Mouse (Mus musculus): ENCODE measurements around the gene Prdx1. TPM values are rescaled to one million over a fixed set of nuclear protein-coding genes. Genes with fewer than 3 reads are reported as not detected.
"Not testable (repeated sequence)": the region's sequence is repeated elsewhere in the genome, so short reads cannot be mapped to it uniquely, and the experiment has no call there.

Prdx1 gene
- polyA plus RNA-seq, 1 experiment from 2014 or later = 1,318 TPM

DNA sequence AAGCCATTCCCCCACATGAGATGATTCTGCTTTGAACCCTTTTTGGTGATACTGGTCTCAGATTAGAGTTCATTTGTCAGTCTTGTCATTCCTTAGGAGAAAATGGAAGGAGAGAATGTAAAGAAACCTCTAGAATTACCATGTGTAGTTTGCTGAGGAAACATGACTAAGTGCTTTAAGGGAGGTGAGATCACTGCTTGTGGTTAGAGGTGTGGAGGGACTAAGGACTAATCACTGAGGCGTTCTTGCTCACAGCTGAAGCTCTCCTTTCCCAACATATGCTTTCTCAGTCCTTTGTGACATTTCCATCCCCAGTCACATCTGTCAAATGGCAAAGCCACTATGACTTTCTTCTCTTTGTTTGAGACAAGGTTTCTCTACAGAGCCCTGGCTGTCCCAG, 7.5 kb upstream of the Prdx1 start:
- Histone ChIP-seq H3K9me3 (replicated peaks; ENCODE audit: control insufficient read depth, low read length) (no peaks in the 10 kb centered on the region), H3K4me1 (ENCODE audit: control insufficient read depth, insufficient read depth, low read length) (no peaks in the 10 kb centered on the region), H3K27me3 (ENCODE audit: control insufficient read depth, insufficient read depth, low read length) (no peaks in the 10 kb centered on the region), H3K36me3 (replicated peaks; ENCODE audit: control insufficient read depth, insufficient read depth, low read depth, low read length) (no peaks in the 10 kb centered on the region), H3K27ac (replicated peaks; ENCODE audit: low read depth, low read length) (no peak overlapping the region), H3K4me2 (ENCODE audit: low read depth, low read length) (no peak overlapping the region), H3K9ac (replicated peaks; ENCODE audit: low read length) (no peak overlapping the region), H3K4me3 (ENCODE audit: low read depth, low read length) (no peak overlapping the region)
- DNase-seq (ENCODE audit: low spot score) (no peak), ATAC-seq (replicated peaks; ENCODE audit: insufficient number of reproducible peaks, low FRiP score, low TSS enrichment, low read depth) (no peak)
- WGBS = 85% methylated on average over 1 of the region's 1 CpGs

DNA sequence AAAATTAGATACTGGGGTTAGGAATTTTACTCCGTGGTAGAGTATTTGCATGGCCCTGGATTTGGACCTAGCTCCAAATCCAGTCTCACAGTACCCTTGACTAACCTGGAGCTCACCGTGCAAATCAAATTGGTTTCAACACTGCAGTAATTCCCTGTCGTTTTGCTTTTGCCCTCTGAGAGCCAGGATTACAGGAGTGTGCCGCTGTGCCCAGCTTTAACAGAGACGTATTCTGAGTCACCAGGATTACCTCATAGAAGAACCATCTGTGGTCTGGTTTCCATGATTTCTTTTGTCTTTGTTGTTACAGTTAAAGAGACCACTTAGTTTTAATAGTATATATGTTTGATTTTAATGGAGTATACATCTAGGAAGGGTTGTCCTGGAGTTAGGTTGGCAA, 6.2 kb upstream of the Prdx1 start:
- ATAC-seq (replicated peaks; ENCODE audit: insufficient number of reproducible peaks, low FRiP score, low TSS enrichment, low read depth) = no peak
- Histone ChIP-seq H3K27me3 (ENCODE audit: control insufficient read depth, insufficient read depth, low read length) (no peaks in the 10 kb centered on the region), H3K9me3 (replicated peaks; ENCODE audit: control insufficient read depth, low read length) (no peaks in the 10 kb centered on the region), H3K4me2 (ENCODE audit: low read depth, low read length) (no peak overlapping the region), H3K27ac (replicated peaks; ENCODE audit: low read depth, low read length) (no peak overlapping the region), H3K36me3 (replicated peaks; ENCODE audit: control insufficient read depth, insufficient read depth, low read depth, low read length) (no peaks in the 10 kb centered on the region), H3K4me1 (ENCODE audit: control insufficient read depth, insufficient read depth, low read length) (no peaks in the 10 kb centered on the region), H3K9ac (replicated peaks; ENCODE audit: low read length) (no peak overlapping the region), H3K4me3 (ENCODE audit: low read depth, low read length) (no peak overlapping the region)
- WGBS = 71% methylated on average over 5 of the region's 5 CpGs
- DNase-seq (ENCODE audit: low spot score) = no peak

DNA sequence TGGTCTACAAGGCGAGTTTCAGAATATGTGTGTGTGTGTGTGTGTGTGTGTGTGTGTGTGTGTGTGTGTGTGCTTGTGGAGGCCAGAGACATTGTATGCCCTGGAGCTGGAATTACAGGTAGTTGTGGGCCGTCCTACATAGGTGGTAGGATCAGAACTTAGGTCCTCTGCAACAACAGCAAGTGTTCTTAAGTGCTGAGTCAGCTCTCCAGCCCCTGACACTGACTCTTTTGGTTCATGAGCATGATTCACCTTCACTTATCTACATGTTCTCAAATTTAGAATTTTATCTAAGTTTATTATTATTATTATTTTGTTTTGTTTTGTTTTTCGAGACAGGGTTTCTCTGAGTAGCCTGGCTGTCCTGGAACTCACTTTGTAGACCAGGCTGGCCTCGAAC, 4.8 kb upstream of the Prdx1 start:
- not testable (repeated sequence) for H3K27me3 ChIP-seq (ENCODE audit: control insufficient read depth, insufficient read depth, low read length); H3K4me1 ChIP-seq (ENCODE audit: control insufficient read depth, insufficient read depth, low read length); H3K4me3 ChIP-seq (ENCODE audit: low read depth, low read length); DNase-seq (ENCODE audit: low spot score); H3K27ac ChIP-seq (replicated peaks; ENCODE audit: low read depth, low read length); ATAC-seq (replicated peaks; ENCODE audit: insufficient number of reproducible peaks, low FRiP score, low TSS enrichment, low read depth); H3K4me2 ChIP-seq (ENCODE audit: low read depth, low read length); H3K9ac ChIP-seq (replicated peaks; ENCODE audit: low read length); H3K9me3 ChIP-seq (replicated peaks; ENCODE audit: control insufficient read depth, low read length); H3K36me3 ChIP-seq (replicated peaks; ENCODE audit: control insufficient read depth, insufficient read depth, low read depth, low read length)
- 90% methylated on average over 4 of the region's 4 CpGs for WGBS

DNA sequence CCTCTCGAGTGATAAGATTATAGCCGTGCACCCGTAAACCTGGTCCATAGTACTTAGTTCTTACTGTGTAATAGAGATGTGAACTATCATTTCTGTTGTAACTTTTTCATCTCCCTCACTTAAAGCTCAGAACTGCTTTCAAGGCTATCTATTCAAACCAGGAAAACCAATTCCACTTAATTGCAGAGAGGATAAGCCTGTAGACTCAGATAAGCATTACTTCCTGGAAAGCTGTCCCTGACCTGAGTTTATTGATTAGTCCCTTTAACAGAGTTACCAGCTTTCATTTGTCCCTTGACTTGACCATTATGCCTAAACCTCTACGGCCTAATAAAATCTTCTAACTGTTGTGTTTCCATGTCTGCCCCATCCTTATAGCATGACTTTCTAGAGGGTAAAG, 1.4 kb upstream of the Prdx1 start:
- Histone ChIP-seq H3K27me3 (ENCODE audit: control insufficient read depth, insufficient read depth, low read length) (no peaks in the 10 kb centered on the region), H3K27ac (replicated peaks; ENCODE audit: low read depth, low read length) (no peak overlapping the region), H3K4me3 (ENCODE audit: low read depth, low read length) (no peak overlapping the region), H3K36me3 (replicated peaks; ENCODE audit: control insufficient read depth, insufficient read depth, low read depth, low read length) (peaks cover 1% of the 10 kb centered on the region; the same call in 1 of the 2 replicates), H3K9me3 (replicated peaks; ENCODE audit: control insufficient read depth, low read length) (no peaks in the 10 kb centered on the region), H3K4me1 (ENCODE audit: control insufficient read depth, insufficient read depth, low read length) (no peaks in the 10 kb centered on the region), H3K9ac (replicated peaks; ENCODE audit: low read length) (no peak overlapping the region), H3K4me2 (ENCODE audit: low read depth, low read length) (no peak overlapping the region)
- 92% methylated on average over 4 of the region's 4 CpGs for WGBS
- no peak for DNase-seq (ENCODE audit: low spot score)
- ATAC-seq (replicated peaks; ENCODE audit: insufficient number of reproducible peaks, low FRiP score, low TSS enrichment, low read depth) = no peak

DNA sequence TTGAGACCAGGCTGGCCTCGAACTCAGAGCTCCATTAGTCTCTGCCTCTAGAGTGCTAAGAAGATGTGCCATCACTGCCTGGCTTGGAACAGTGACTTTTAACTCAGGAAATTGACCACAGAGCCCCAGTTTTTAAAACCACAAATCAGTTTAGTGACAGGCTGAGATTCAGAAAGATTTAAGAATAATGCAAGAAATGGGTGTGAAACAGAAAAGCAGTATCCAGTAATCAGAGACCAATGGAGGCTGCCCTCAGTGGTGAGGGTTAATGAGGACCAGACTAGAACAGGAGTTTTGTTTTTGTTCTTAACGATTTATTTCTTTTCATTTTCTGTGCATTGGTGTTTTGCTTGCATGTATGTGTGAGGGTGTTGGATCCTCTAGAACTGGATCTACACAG, 679 bp upstream of the Prdx1 start:
- H3K27me3 ChIP-seq (ENCODE audit: control insufficient read depth, insufficient read depth, low read length) = no peaks in the 10 kb centered on the region
- H3K4me2 ChIP-seq (ENCODE audit: low read depth, low read length) = peak overlapping the region; percentile 54; the same call in 1 of the 2 replicates
- no peaks in the 10 kb centered on the region for H3K9me3 ChIP-seq (replicated peaks; ENCODE audit: control insufficient read depth, low read length)
- peak overlapping the region; percentile 55; the same call in 1 of the 2 replicates for H3K4me3 ChIP-seq (ENCODE audit: low read depth, low read length)
- no peak overlapping the region for H3K27ac ChIP-seq (replicated peaks; ENCODE audit: low read depth, low read length)
- DNase-seq (ENCODE audit: low spot score) = no peak
- H3K36me3 ChIP-seq (replicated peaks; ENCODE audit: control insufficient read depth, insufficient read depth, low read depth, low read length) = peaks cover 3% of the 10 kb centered on the region; the same call in 1 of the 2 replicates
- H3K9ac ChIP-seq (replicated peaks; ENCODE audit: low read length) = peak overlapping the region; percentile 76; the same call in 1 of the 2 replicates
- no peak for ATAC-seq (replicated peaks; ENCODE audit: insufficient number of reproducible peaks, low FRiP score, low TSS enrichment, low read depth)
- WGBS = 58% methylated on average over 2 of the region's 2 CpGs
- no peaks in the 10 kb centered on the region for H3K4me1 ChIP-seq (ENCODE audit: control insufficient read depth, insufficient read depth, low read length)

DNA sequence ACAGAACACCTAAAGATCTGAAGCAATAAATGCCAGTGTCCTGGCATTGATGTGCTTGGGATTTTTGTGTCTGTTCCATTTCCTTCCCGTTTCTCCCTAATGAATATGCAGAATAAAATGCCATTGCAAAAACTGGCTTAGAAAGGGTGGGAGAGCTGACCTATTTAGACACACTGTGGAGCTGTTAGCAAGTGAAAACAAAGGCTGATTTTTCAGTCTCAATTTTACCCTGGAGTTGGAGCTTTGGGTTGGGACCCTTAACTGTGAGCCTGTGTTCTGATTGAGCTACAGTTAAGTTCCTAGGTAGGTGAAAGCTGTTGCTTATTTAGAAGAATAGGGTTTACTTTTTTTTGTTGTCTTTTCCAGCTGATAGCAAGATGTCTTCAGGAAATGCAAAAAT, 1.7 kb downstream of the Prdx1 start:
- no peak overlapping the region for H3K27ac ChIP-seq (replicated peaks; ENCODE audit: low read depth, low read length)
- DNase-seq (ENCODE audit: low spot score) (no peak), ATAC-seq (replicated peaks; ENCODE audit: insufficient number of reproducible peaks, low FRiP score, low TSS enrichment, low read depth) (no peak)
- H3K4me3 ChIP-seq (ENCODE audit: low read depth, low read length) = peak overlapping the region; percentile 55; the same call in 1 of the 2 replicates
- no peaks in the 10 kb centered on the region for H3K9me3 ChIP-seq (replicated peaks; ENCODE audit: control insufficient read depth, low read length)
- H3K4me1 ChIP-seq (ENCODE audit: control insufficient read depth, insufficient read depth, low read length) = no peaks in the 10 kb centered on the region
- H3K9ac ChIP-seq (replicated peaks; ENCODE audit: low read length) = peak overlapping the region; percentile 50; the same call in 1 of the 2 replicates
- no peaks in the 10 kb centered on the region for H3K27me3 ChIP-seq (ENCODE audit: control insufficient read depth, insufficient read depth, low read length)
- peaks cover 5% of the 10 kb centered on the region; the same call in 1 of the 2 replicates for H3K36me3 ChIP-seq (replicated peaks; ENCODE audit: control insufficient read depth, insufficient read depth, low read depth, low read length)
- H3K4me2 ChIP-seq (ENCODE audit: low read depth, low read length) = peak overlapping the region; percentile 54
- 37% methylated on average over 1 of the region's 1 CpGs for WGBS

DNA sequence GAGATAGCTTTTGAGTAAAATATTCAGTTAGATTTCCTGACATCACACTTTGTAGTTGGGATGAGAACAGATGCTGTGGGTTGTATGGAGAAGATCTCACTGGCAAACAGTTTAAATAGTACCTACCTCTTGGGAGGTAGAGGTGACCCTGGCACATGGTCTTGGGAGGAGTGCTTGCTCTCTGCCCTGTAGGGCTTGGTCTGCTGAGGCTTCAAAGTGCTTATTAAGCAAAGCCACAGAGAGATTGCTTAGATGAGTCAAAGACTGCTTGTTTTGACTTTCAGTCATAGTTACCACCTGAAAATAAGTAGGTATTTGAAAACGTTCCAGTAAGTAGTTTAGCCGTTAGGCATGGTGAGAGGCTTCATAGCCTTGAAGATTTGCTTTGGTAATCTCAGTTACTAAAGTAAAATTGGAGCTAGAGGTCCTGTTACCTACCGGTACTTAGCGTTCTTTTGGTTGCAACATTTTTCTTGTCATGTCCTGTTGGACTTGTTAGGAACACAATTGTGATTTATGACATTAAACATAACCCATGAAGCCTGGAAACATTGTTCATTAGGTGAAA, 4.0 kb downstream of the Prdx1 start:
- Histone ChIP-seq H3K4me1 (ENCODE audit: control insufficient read depth, insufficient read depth, low read length) (no peaks in the 10 kb centered on the region), H3K9me3 (replicated peaks; ENCODE audit: control insufficient read depth, low read length) (no peaks in the 10 kb centered on the region), H3K9ac (replicated peaks; ENCODE audit: low read length) (no peak overlapping the region), H3K4me3 (ENCODE audit: low read depth, low read length) (no peak overlapping the region), H3K36me3 (replicated peaks; ENCODE audit: control insufficient read depth, insufficient read depth, low read depth, low read length) (peaks cover 11% of the 10 kb centered on the region; the same call in 1 of the 2 replicates), H3K27ac (replicated peaks; ENCODE audit: low read depth, low read length) (no peak overlapping the region), H3K4me2 (ENCODE audit: low read depth, low read length) (no peak overlapping the region), H3K27me3 (ENCODE audit: control insufficient read depth, insufficient read depth, low read length) (no peaks in the 10 kb centered on the region)
- ATAC-seq (replicated peaks; ENCODE audit: insufficient number of reproducible peaks, low FRiP score, low TSS enrichment, low read depth) (no peak), DNase-seq (ENCODE audit: low spot score) (no peak)
- 92% methylated on average over 4 of the region's 4 CpGs for WGBS

DNA sequence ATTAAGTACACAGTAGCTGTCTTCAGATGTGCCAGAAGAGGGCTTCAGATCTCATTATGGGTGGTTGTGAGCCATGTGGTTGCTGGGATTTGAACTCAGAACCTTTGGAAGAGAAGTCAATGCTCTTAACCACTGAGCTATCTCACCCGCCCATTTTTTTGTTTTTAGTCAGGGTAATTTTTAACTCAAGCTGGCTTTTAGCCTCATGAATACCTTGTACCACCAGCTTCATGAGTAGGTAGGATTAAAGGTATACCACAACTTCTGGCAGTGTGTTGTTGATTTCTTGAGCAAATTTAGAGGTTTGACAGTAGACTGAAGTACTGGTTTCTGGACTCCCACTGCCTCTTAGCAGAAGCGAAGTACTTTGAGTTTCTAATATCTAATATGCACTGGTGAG, 6.8 kb downstream of the Prdx1 start:
- ATAC-seq (replicated peaks; ENCODE audit: insufficient number of reproducible peaks, low FRiP score, low TSS enrichment, low read depth) (no peak), DNase-seq (ENCODE audit: low spot score) (no peak)
- Histone ChIP-seq H3K4me3 (ENCODE audit: low read depth, low read length) (no peak overlapping the region), H3K27ac (replicated peaks; ENCODE audit: low read depth, low read length) (no peak overlapping the region), H3K9me3 (replicated peaks; ENCODE audit: control insufficient read depth, low read length) (no peaks in the 10 kb centered on the region), H3K27me3 (ENCODE audit: control insufficient read depth, insufficient read depth, low read length) (no peaks in the 10 kb centered on the region), H3K9ac (replicated peaks; ENCODE audit: low read length) (no peak overlapping the region), H3K36me3 (replicated peaks; ENCODE audit: control insufficient read depth, insufficient read depth, low read depth, low read length) (peaks cover 14% of the 10 kb centered on the region), H3K4me2 (ENCODE audit: low read depth, low read length) (no peak overlapping the region), H3K4me1 (ENCODE audit: control insufficient read depth, insufficient read depth, low read length) (no peaks in the 10 kb centered on the region)
- 92% methylated on average over 2 of the region's 2 CpGs for WGBS
